Mouse (Mus musculus): ENCODE measurements around the gene Bach1.
A peak's percentile ranks its signal among the peaks of the same experiment; 100 is the strongest.

Bach1 gene

GRCm38 (mm10) chr16:87737842-87738639 lies 39.3 kb downstream of the Bach1 start:
- DNase-seq (ENCODE audit: low spot score in 2 of 2): no peak

DNA sequence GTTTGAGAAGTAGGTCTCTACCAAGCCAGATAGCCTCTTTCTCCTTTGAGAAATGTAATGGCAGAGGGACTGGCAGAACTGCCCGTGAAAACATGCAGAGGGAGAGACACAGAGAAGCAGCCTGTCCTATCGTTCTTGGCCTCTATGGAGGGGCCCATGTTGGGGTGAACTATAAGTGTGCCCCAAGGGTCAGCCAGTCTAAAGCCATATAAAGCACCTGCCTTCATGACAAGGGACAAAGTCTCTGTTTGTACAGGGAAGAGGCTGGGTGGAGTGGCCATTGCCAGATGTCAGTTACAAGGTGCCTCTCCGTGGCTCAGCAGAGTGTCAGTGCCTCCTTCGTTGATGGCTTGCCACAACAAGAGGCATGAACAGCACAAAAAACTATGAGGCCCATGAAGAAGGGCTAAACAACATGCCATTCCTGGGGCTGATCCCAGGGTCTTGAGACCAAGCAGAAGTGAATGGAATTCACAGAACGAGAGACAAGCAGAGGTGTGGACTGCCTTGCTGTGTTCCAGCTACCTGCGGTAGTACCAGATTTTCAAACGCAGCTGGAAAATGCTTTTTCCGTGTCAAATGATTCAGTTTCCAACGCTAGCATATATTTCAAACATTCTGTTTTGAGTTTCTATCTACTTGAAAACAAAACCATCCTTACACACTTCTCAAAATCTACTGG lies 42.4 kb downstream of the Bach1 start:
- no peak for DNase-seq (ENCODE audit: low spot score in 2 of 2)

DNA sequence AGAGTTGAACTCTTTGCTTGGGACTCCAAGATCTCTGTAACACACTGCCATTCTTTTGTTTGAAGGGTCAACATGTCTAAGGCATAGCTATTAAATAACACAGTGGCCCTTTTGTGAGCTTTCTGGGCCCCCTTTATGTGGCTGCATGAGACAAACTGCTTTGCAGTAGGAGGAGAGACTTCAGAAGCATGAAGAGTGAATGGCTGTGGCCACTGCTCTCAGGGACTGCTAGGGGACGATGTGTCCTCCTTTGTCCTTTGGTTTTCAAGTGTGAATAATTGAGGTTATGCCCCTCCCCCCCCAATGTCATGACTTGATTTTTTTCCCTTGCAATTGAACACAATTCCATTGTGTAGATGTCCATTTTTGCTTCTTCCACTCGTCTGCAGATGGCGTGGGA lies 44.9 kb downstream of the Bach1 start:
- no peak for DNase-seq (ENCODE audit: low spot score in 2 of 2)

- no peak for DNase-seq (ENCODE audit: low spot score in 2 of 2)
Measured at GRCm38 (mm10) chr16:87744338-87744737, 45.6 kb downstream of the Bach1 start.

GRCm38 (mm10) chr16:87745192-87745945 lies 46.6 kb downstream of the Bach1 start:
- no peak for DNase-seq (ENCODE audit: low spot score in 2 of 2)

- DNase-seq (ENCODE audit: low spot score in 2 of 2): peak in 1 of 2 experiments; percentile 71
Measured at GRCm38 (mm10) chr16:87746728-87747127, 48.0 kb downstream of the Bach1 start.

DNA sequence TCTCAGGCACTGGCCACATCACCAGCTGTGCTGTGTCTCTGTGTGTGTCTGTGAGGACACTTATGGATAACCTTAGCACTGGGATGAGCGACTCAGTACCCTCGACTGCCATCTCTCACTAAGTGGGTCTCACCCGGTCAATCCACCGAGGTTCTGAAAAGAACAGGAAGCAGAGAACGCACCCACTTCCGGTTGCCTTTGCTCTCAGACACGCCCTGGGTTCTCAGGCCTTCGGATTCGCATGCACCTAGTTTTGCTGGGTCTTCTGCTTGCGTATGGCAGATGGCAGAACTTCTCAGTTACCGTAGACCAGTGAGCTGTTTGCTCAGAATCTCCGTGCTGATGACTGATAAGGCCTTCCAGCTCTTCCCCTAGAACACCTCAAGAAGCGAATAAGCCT lies 52.5 kb downstream of the Bach1 start:
- no peak for DNase-seq (ENCODE audit: low spot score in 2 of 2)

GRCm38 (mm10) chr16:87752482-87752881 lies 53.7 kb downstream of the Bach1 start:
- DNase-seq (ENCODE audit: low spot score in 2 of 2): no peak

DNA sequence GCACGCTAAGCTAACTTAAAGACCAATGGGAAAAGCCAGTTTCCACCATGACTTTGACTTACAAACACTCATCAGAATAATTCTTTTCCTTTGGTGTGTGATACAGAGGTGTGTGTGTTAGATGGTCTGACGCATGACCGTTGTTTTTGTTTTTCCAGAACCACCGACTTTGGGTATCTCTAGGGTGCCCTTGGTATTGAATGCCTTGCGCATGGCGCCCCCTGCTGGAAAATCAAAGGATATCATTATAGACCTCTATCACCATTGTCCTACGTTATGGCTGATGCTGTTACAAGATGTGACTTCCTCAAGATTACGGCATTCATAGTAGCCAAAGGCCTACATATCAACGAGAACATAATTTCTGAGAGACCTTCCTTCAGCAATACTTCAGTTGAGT lies 56.1 kb downstream of the Bach1 start:
- peak in 1 of 2 experiments; percentile 32 for DNase-seq (ENCODE audit: low spot score in 2 of 2)

- DNase-seq (ENCODE audit: low spot score in 2 of 2): no peak
Measured at GRCm38 (mm10) chr16:87755915-87756314, 57.2 kb downstream of the Bach1 start.

GRCm38 (mm10) chr16:87758016-87758415 lies 59.3 kb downstream of the Bach1 start:
- DNase-seq (ENCODE audit: low spot score in 2 of 2): no peak

- no peak for DNase-seq (ENCODE audit: low spot score in 2 of 2)
Measured at GRCm38 (mm10) chr16:87764668-87765109, 65.9 kb downstream of the Bach1 start.

GRCm38 (mm10) chr16:87765984-87766383 lies 67.2 kb downstream of the Bach1 start:
- DNase-seq (ENCODE audit: low spot score in 2 of 2): peak in 1 of 2 experiments; percentile 11

DNA sequence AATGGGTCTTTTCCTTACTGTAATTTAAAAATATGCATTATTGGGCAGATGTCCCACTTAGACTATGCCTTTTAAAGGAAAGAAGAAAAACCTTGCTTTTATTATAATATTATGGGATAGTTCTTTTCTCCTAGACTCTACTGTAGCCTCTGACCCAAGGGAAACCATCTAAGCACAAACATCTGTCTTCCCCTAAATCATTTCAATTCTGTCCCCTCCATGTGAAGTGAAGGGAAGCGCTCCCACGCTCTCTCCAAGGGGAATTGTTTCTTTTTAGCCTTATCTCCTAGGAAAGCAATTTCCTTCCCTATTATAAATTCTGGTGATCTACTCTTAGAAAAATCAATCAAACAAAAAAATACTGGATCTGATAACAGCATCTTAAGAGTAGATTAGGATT lies 71.8 kb downstream of the Bach1 start:
- no peak for DNase-seq (ENCODE audit: low spot score in 2 of 2)

GRCm38 (mm10) chr16:87771926-87772325 lies 73.2 kb downstream of the Bach1 start:
- DNase-seq (ENCODE audit: low spot score in 2 of 2): no peak

DNA sequence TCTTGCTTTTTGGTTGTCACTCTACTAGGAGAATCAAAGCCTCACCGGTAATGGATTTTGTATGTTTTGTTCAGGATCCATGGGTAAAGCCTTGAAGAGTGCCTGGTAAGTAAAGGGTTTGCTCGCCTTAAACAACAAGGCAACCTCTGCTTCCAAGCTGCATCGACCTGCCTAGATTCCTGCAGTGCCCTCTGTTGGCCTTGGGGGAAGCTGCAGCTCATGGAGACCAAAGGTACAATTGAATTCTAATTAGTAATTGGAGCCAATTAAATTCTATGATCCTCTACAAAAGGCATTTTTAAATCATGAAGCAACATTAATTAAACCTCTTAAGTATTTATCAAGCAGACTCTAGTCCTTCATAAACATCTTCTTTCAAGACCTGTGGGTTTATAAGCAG lies 75.7 kb downstream of the Bach1 start:
- no peak for DNase-seq (ENCODE audit: low spot score in 2 of 2)

DNA sequence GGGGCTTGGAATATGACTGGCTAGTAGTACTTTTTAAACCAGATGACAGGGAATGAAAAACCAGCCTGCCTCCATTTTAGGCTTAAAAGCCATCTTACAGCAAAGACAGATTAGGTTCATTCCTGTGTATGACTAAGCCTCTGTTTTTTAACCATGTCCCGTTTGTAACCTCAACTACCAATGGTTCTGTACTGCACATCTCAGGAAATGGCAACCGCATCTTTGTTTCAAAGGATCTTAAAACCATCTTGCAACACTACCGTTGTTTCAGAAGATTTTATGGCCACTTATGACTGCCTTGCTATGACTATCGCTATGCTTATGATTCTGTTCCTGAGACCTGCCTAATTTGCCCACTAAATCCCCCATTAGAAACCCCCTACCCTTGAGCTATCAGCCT lies 78.6 kb downstream of the Bach1 start:
- DNase-seq (ENCODE audit: low spot score in 2 of 2): no peak

DNA sequence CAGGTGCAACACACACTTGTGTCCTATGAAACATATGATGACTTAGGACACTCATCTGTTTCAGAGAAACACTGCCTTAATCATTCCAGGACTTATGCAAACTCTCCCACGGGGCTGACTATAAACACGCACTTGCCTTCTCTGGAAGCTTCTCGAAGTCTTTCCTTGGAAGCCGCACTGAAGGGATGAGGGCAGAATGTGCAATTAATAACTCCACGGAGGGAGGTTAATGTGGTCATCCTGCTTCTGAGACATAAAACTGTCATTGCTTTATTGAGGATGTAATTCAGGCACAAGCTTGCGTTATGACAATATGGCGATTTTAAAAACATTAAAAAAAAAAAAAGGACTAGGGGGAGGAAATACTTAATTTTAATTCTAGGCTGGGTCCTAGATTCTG lies 82.9 kb downstream of the Bach1 start:
- no peak for DNase-seq (ENCODE audit: low spot score in 2 of 2)

Measured in left cerebral cortex, adult 9 months (tissue).